Mouse (Mus musculus): ENCODE data around the gene Lyz2.
"Not testable (repeated sequence)": the region's sequence is repeated elsewhere in the genome, so short reads cannot be mapped to it uniquely, and the experiment has no call there.

Lyz2 gene

GRCm38 (mm10) chr10:117284578-117285520 lies 2.7 kb upstream of the Lyz2 start:
- CTCF ChIA-PET: no interaction called here

GRCm38 (mm10) chr10:117283871-117284577 lies 1.9 kb upstream of the Lyz2 start:
- CTCF ChIA-PET: no interaction called here

- CTCF ChIA-PET: not testable (repeated sequence)
These were observed 1.1 kb upstream of the Lyz2 start for GRCm38 (mm10) chr10:117283196-117283595.

GRCm38 (mm10) chr10:117282551-117282950 lies 430 bp upstream of the Lyz2 start:
- CTCF ChIA-PET: no interaction called here

- CTCF ChIA-PET: no interaction called here
These were observed 670 bp downstream of the Lyz2 start for GRCm38 (mm10) chr10:117281381-117281920.

- CTCF ChIA-PET: no interaction called here
These were observed 2.1 kb downstream of the Lyz2 start for GRCm38 (mm10) chr10:117280000-117280399.

GRCm38 (mm10) chr10:117278510-117278909 lies 3.6 kb downstream of the Lyz2 start:
- CTCF ChIA-PET: not testable (repeated sequence)

GRCm38 (mm10) chr10:117277779-117278178 lies 4.3 kb downstream of the Lyz2 start:
- CTCF ChIA-PET: not testable (repeated sequence)

- CTCF ChIA-PET: no interaction called here
These were observed 6.3 kb downstream of the Lyz2 start for GRCm38 (mm10) chr10:117275681-117276369.

- CTCF ChIA-PET: not testable (repeated sequence)
These were observed 7.5 kb downstream of the Lyz2 start for GRCm38 (mm10) chr10:117274645-117275044.

GRCm38 (mm10) chr10:117272023-117272422 lies 10.1 kb downstream of the Lyz2 start:
- CTCF ChIA-PET: no interaction called here

- CTCF ChIA-PET: no interaction called here
These were observed 22.3 kb downstream of the Lyz2 start for GRCm38 (mm10) chr10:117259870-117260269.

- CTCF ChIA-PET: no interaction called here
These were observed 43.5 kb downstream of the Lyz2 start, which contains the start of gene 9530003J23Rik for GRCm38 (mm10) chr10:117238603-117239002. Gene 9530003J23Rik, minus strand, starts transcription at chr10:117238703.

- CTCF ChIA-PET: no interaction called here
These were observed 46.3 kb downstream of the Lyz2 start for GRCm38 (mm10) chr10:117235866-117236265.

GRCm38 (mm10) chr10:117234825-117235224 lies 47.3 kb downstream of the Lyz2 start:
- CTCF ChIA-PET: no interaction called here

- CTCF ChIA-PET: interaction anchor here (0.6 kb wide), 1 partner anchor 263 kb away, joined by 5 read pairs; no protein-coding TSS in a partner anchor
These were observed 52.3 kb downstream of the Lyz2 start for GRCm38 (mm10) chr10:117229826-117230225.
